Mouse (Mus musculus) adrenal gland, adult 2 months (tissue): ENCODE data around the gene Fgf12. TPM values are rescaled to one million over a fixed set of nuclear protein-coding genes. Genes with fewer than 3 reads are reported as not detected.

ENCODE experiments used
- DNase-seq: peaks from one replicate; pipeline ENCODE4 v3.0.0; 2021
- microRNA-seq, 2 experiments: library from miRNA; unstranded; fragments of <30 nt; microRNA quantifications; one replicate each; pipeline ENCODE4 v1.2.0; 2021
- polyA plus RNA-seq: library from polyadenylated mRNA; depleted of rRNA; stranded (reverse); fragments of >200 nt; gene quantifications from 2 replicates; pipeline ENCODE4 v1.2.3, GENCODE M21; 2012; rRNA removed
- total RNA-seq, 2 experiments: library from RNA; stranded (reverse); gene quantifications; 2 replicates each; pipeline ENCODE4 v1.2.3; 2021

Gene Fgf12
- total and polyA plus RNA-seq, 3 experiments: 1.1 to 3.6 (median 2.6) TPM

DNA sequence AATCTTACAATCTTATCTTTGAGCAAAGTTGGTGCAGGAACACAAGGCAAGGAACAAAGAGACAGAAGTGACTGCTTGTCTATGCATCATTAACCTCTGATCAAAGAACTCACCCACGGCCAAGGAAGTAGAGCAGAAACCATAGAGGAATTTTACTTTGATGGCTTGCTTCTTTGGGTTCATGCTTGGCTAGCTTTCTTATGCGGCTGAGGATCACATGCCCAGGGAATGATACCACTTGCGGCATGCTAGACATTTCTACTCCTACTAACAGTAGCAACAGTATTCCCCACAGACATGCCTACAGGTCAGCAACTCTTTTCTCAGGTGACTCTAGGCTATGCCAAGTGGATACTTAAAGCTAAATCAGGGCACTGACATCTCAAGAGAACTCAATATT, 429.3 kb downstream of the Fgf12 start:
- no peak for DNase-seq

DNA sequence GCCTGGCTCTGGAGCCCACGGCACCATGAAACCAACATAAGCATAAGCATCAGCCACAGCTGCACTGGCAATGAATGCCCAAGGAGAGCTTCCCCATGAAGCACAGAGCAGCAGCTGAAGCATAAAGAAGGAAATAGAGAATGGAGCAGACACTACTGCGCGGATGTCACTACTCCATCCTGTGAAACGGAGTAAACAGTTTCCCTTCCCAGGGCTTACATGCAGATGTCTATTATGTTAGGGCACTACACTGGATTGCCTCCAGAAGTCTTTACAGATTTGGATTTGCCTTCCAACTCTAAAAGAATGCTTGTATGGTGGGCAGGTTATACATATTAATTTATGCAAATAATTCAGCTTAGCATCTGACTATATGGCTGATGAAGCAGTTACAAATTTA, 441.2 kb downstream of the Fgf12 start:
- DNase-seq: no peak

DNA sequence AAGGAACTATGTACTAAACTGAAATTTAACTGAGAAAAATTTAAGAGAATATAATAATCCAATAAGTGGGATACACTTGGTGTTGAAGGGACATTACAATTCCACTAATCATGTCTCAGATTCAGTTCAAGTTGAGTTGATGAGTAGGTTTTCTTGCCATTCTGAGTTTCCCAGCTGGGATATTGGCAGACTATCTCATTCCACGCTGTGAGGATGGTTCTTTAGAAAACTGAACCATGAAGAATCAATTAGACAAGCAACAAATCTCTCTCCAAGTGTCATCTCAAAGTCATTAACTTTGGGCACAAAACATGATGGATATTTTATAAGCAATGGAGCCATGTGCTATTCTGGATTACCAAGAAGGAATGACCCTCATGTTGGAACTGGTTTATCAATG, 449.0 kb downstream of the Fgf12 start:
- DNase-seq: no peak

DNA sequence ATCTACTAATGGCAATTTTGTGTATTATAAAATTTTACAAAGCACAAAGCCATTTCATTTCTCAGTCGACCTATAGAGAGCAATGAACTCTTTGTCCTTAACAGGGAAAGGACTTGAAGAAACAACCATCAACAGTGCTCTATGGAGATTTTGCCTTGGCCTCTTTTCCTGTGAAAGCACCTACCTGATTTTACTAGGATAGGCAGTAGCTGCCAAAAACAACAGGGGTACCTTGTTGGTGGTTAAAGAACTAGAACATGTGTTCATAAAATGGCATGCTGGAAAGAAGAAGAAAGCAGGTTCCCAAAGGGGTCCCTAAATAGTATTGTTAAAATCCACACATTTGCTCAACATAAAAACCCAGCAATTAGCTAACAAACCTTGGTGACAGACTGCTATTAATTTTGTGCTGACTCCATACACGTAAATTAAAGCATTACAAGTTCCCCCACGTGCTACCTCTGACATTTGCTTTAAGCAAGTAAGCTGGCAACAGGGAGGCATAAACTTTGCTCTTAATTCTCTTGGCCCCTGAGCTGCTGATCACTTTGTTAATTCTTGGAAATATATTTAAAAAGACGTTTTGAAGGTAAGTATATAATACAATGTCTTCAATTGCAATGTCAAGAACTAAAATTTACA, 463.1 kb downstream of the Fgf12 start:
- no peak for DNase-seq

DNA sequence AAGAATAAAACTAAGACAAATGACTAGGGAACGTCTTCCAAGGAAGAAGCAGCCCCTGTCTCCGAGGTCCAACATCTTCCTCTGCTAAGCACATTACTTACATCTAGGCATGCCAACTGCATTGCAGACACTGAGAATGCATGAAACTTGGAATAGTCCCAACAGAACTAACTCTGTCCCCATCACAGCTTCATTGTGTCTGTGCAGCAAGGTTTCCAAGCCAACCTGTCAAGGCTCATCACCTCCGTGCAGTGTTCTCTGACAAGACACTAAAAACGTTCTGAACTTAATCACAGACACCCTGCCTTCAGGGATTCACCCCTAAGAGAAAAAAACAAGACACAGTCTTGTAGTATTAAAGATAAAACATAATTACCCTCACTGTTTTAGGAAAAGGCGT, 495.0 kb downstream of the Fgf12 start:
- no peak for DNase-seq

DNA sequence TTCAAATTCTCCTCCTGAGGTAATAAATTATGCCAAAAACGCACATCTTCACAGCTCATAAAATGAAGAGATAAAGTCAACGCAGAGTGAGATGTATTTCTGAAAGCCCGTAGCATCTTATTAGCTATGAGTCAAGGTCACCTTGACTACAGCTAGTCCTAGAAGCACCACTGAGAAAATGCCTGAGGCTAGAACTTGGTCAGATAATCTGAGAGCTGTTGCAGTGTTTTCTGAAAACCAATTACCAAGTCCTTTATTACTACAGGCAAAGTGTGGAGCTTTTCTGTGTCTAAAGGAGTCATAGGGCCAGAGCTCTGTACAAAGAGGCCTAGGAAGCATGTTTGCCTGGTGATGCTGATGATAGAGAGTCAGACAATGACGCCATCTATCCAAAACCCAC, 498.6 kb downstream of the Fgf12 start:
- no peak for DNase-seq

DNA sequence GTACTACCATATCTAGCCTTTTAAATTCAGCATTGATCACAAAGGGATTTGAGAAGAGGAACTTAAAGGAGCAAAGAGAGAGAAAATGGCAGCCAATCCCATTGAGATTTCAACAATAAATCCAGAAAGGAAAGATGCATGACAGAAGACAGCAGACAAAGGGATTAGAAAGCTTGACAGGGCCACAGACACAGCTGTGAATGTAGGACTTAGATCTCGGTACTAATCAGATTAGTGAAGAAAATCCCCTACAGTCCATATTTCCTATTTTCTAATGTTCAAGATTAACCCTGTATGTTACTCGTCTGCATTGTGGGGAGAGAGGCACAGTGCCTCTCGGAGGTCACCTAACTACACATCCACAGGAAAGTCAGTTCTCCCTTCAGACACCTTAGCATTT, 500.9 kb downstream of the Fgf12 start:
- no peak for DNase-seq

DNA sequence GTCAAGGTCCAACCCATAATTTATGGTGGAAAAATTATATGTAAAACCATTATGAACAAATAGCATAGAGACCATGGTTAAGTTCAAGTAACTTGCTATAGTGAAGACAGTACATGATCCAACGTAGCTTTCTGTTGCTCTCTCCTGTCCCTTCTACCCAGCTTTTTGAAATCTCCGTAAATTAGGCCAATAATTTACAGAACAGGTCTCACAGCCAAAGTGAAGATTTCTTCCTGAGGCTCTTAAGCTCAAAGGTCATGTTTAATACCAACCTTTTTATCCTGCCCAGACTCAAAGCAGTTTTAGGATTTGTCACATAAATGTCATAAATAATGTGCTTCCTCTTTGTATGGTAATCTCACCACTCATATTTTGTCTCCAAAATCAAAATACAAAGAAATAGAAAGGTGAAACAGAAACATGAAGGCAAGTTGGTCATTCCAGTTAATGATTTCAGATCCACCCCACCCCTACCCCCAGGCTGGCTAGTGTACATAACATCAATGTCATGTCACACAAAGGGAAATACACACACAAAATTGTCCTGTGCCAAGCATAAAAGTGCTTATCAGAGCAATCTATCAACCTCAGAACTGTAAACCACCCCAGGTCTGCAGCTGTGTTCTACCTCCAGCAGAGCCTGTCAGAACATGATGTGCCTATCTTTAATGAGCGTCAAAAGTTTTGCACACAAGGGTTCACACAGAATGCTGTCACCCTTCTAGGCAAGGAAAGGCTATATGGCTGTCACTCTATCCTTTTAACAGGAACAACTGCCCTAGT, 509.8 kb downstream of the Fgf12 start:
- DNase-seq: no peak

DNA sequence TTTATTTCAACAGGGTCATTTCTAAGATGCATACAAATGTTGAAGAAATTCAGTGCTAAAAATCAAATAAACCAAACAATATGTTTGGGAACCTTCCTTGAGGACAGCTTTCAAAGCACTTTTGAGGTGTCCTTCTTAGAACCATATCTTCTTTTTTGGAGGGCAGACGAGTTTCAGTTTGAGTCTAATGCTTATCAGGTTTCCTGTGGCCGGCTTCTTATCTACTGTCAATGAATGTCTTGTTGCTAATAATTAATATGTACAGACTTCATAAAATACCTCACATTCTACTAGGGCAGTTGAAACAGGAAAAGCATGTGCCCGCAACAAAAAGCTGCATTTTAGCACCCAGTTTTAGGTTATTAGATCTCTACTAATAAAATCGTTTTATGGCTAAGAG, 513.5 kb downstream of the Fgf12 start:
- no peak for DNase-seq

DNA sequence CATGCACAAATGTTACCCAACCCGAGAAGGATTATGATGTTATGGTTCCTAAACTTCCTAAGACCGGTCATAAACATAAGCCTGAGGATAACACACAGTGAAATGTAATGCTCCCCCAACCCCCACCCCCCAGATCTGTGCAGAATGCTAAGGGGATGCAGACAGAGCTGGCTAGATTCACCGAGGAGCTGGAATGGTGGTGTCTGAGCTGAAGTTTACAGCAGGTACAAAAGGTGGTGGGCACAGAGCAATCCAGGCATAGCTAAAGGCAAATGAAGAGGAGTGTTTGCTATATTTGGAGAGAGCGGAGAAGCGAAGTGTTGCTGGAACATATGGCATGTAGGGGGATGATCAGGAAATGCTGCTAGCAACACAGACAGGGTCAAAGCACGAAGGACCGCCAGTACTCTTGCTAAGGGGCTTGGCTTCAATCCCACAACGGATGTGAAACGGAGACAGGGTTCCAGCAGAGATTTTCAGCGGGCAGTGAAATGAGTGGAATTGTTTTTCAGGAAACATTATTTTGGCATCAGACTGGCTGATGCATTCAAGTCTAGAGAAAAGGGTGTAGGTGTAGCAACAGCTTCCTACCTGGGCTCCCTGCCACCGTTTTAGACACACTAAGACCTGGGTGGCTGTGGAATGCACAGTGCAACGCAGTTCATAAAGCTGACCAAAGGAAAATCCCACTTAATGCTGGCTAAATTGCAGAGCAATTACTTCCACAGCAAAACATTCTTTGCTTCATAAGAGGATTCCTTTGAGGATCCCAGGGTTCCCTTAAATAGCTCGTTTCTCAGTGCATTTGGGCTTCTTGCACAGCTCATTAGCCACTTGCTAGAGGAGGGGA, 514.6 kb downstream of the Fgf12 start:
- DNase-seq: peak; percentile 1

DNA sequence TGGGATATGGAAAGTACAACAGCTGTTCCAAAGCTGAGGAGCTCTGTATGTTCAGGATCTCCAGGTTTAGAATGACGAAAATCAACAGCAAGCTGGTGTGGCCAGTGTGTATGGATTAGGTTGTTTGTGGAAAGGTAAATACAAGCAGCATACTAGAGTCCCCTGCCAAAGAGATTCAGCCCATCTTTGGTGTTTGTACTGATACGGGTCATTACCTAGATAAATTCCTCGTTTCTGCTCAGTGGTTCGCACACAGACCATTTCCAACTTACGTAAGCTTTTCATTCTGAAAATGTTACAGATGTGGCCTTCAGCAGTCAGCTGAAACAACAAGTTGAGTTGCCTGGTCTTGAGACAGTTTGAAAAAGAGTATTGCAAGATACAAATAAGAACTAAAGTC, 536.9 kb downstream of the Fgf12 start:
- DNase-seq: no peak

DNA sequence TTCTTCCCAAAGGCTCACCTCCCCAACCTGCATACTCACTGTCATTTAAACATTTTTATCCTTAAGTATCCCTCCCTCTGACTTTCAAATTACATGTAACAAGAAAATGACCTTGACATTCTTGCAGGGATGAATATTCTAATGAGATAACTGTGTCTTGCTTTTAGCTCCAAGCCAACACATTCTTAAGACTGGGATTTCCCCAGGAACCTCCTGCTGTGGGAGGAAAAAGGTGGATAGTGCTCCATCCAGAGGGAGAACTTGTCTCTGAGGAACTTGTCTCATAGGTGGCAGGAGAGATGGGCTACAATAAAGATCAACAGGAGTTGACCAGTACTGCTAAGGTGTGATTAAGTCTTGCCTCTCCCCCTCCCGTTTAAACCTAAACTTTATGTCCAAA, 540.5 kb downstream of the Fgf12 start:
- DNase-seq: no peak

DNA sequence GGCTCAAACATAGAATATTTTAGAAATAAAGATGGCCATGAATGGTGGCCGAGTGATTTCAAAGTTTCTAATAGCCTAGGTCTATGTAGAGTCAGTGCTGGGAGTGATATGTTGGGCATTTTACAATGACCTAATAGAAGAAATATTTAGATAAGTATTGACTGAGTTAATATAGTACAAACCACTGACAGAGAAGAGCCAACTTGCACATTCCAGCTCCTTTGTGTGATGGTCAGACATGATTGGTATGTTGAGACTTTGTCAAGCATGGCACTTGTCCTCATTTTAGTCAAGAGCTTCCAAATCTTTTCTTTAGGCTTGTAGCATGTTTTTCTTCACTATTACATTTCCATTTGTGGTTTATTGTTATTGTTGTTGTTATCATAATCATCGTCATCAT, 596.4 kb downstream of the Fgf12 start:
- DNase-seq: no peak

DNA sequence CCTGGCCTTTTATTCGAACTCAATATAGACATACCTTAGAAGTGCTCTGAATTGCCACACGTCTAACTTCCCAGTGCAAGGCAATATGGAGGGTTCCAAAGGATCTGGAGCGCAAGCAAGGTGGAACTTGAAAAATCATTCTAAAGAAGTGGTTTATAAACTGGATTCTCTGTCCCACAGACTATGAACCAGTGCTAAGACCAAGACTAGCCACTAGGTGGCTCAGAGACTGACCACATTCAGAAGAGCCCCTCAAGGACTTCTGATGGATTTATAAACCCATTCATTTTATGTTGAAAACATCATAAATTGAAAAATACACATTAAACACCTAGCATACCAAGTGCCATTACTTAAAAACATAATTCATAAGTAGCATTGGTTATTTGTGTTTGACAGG, 611.9 kb downstream of the Fgf12 start:
- DNase-seq: no peak

DNA sequence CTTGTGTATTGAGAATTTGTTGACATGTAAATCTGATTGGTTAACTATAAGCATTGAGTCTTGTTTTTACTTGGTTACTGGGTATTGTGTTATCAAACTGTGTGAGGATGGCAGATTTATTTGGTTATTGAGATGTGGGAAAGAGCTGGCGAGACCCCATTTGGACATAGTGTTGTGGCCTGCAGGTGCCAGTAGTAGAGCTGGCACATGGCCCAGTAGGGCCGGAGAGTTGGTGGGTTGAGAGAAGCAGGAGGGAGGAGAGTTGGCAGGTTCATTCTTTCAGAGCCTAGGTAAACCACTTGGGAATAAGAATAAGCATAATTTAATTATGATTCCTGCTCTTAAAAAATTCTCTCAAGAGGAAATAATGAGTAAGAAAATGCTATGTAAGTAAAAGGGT, 625.9 kb downstream of the Fgf12 start:
- DNase-seq: no peak

Small RNA genes within 50 kb of the gene (microRNA-seq; reads per million reads assigned to microRNA genes)
- gene Mir690: 0 reads per million in 2 experiments

Other genes with a start within 250 kb of the Fgf12 start
- gene Mb21d2, start 176.6 kb upstream of the Fgf12 start, total RNA-seq: 10 to 100 TPM; 10.0 to 11.6 TPM
- gene Mb21d2, start 176.6 kb upstream of the Fgf12 start, polyA plus RNA-seq: 11.9 and 14.1 TPM in 2 replicates